Mouse (Mus musculus) embryo, embryonic 10.5 days (tissue): ENCODE results near the gene N4bp2l1.

Source experiments
- DNase-seq: peaks from one replicate; pipeline ENCODE4 v3.0.0-alpha.2; 2015; ENCODE audit warnings: low spot score

The N4bp2l1 gene

GRCm38 (mm10) chr5:150564426-150564825 lies 32.6 kb downstream of the N4bp2l1 start:
- no peak for DNase-seq

DNA sequence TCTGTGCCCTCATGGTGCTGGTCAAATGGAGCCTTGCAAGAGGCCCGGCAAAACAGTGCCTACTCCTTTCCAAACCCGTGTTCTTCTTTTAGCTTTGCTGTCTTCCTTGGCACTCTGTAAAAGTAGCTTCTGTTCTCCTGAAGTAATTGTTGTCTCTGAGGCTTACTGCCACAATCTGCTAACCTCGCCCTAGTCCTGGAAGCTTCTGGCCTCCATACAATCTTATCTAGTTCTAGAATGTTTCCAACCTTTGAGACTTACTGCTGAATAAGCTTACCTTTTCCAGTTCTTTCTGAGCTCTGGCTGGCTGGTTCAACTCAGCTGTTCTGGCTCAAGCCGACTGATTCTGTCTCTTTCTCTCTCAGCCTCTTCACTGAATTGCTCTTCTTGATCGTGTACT lies 35.2 kb downstream of the N4bp2l1 start:
- DNase-seq: no peak

- no peak for DNase-seq
These were observed 35.6 kb downstream of the N4bp2l1 start for GRCm38 (mm10) chr5:150561376-150561775.

GRCm38 (mm10) chr5:150560851-150561250 lies 36.1 kb downstream of the N4bp2l1 start:
- DNase-seq: no peak

GRCm38 (mm10) chr5:150559519-150560103 lies 37.4 kb downstream of the N4bp2l1 start:
- DNase-seq: no peak

DNA sequence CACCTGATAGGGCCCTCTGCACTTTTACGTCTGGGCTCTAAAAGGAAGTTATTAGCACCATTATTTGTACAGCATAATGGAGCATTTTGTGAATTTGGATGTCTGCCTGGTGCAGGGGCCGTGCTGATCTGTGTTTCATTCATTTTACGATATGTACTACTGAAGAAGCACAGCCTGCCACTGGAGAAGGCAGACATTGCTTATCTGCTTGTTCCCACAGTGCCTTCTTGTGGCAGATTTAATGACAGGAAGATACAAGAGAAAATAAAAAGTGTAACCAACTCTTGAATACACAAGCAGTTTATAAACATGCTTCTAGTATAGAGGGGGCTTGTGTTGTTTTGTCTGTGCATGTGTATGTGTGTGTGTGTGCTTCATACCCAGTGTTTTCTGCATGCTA lies 45.4 kb downstream of the N4bp2l1 start:
- DNase-seq: no peak

- DNase-seq: no peak
These were observed 53.8 kb downstream of the N4bp2l1 start for GRCm38 (mm10) chr5:150543184-150543583.

DNA sequence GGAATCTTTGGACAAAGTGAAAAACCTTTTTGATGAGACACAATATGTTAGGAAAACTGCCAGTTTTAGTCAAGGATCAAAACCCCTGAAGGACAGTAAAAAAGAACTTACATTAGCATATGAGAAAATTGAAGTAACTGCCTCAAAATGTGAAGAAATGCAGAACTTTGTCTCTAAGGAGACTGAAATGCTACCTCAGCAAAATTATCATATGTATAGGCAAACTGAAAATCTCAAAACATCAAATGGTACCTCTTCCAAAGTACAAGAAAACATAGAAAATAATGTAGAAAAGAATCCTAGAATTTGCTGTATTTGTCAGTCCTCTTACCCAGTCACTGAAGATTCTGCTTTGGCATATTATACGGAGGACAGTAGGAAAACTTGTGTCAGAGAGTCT lies 55.7 kb downstream of the N4bp2l1 start:
- DNase-seq: no peak

- DNase-seq: no peak
These were observed 71.7 kb downstream of the N4bp2l1 start for GRCm38 (mm10) chr5:150525239-150525638.

- no peak for DNase-seq
These were observed 74.1 kb downstream of the N4bp2l1 start for GRCm38 (mm10) chr5:150522867-150523234.

DNA sequence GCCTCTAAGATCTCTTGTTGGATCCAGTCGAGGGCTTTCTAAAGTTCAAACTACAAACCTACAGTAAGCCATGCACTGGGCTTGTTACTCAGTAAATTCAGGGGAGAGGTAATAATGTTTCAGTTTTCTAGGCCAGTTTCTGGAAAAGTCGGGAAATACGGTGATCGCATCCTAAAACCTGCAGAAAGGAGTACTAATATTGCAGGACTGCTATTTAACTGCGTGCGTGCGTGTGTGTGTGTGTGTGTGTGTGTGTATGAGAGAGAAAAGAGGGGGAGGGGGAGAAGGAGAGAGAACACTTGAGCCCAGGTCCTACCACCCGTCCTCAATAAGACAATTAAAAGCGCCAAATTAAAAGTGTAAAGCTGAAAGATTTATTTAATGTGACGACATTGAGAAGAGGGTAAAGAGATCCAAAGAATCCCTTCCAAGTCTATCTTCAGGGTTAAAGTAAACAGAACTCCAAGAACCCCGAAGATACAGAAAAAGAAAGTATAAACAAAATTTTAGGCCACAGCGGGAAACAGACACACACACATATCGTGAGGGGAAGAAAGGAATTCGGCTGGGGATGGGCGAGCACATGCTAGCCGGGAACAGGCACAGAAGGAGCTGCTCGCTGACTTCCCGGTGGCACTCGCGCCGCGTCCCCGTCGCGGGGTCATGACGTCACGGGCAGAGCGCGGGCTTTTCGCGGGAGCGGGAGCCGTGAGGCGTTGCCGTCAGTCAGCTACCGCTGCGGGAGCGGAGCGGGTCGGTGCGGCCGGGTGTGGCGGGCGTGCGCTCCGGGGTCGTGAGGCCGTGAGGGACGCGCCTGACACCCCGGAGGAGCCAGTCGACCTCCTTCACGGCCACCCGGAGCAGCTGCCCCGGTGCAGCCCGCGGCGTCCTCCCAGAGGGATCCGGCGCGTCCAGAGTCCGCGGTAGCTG lies 74.8 kb downstream of the N4bp2l1 start, which contains the start of gene Brca2:
Gene Brca2 (plus strand): TSS at position 694 of the 930 bp plus-strand sequence.
- peak; percentile 89 for DNase-seq
